Mouse (Mus musculus): ENCODE measurements around the gene Plekhs1. TPM values are rescaled to one million over a fixed set of nuclear protein-coding genes. Genes with fewer than 3 reads are reported as not detected.

Gene Plekhs1
- polyA plus RNA-seq, 1 experiment from 2014 or later = not detected

- Histone ChIP-seq H3K4me2 (ENCODE audit: low read depth, severe bottlenecking) (no peak overlapping the region), H3K36me3 (ENCODE audit: control insufficient read depth, insufficient read depth, low read length) (no peaks in the 10 kb centered on the region), H3K4me3 (ENCODE audit: low read depth, low read length) (no peak overlapping the region), H3K9me3 (ENCODE audit: control insufficient read depth, low read length) (no peaks in the 10 kb centered on the region), H3K9ac (ENCODE audit: low read length) (no peak overlapping the region), H3K27ac (replicated peaks; ENCODE audit: low read depth, low read length) (no peak overlapping the region), H3K4me1 (ENCODE audit: control insufficient read depth, insufficient read depth, low read length) (peaks cover 3% of the 10 kb centered on the region; the same call in 1 of the 2 replicates), H3K27me3 (ENCODE audit: control insufficient read depth, insufficient read depth, low read length) (no peaks in the 10 kb centered on the region)
- DNase-seq (ENCODE audit: low spot score) (no peak), ATAC-seq (ENCODE audit: insufficient number of reproducible peaks, low FRiP score, low TSS enrichment, low read depth) (no peak)
- 69% methylated on average over 2 of the region's 2 CpGs for WGBS
Measured at GRCm38 (mm10) chr19:56460241-56460640, 1.2 kb upstream of the Plekhs1 start.

GRCm38 (mm10) chr19:56462786-56463185 lies 1.3 kb downstream of the Plekhs1 start:
- H3K9ac ChIP-seq (ENCODE audit: low read length) = no peak overlapping the region
- no peaks in the 10 kb centered on the region for H3K9me3 ChIP-seq (ENCODE audit: control insufficient read depth, low read length)
- WGBS = 82% methylated on average over 4 of the region's 4 CpGs
- H3K27me3 ChIP-seq (ENCODE audit: control insufficient read depth, insufficient read depth, low read length) = no peaks in the 10 kb centered on the region
- no peak overlapping the region for H3K4me3 ChIP-seq (ENCODE audit: low read depth, low read length)
- no peak for ATAC-seq (ENCODE audit: insufficient number of reproducible peaks, low FRiP score, low TSS enrichment, low read depth)
- H3K27ac ChIP-seq (replicated peaks; ENCODE audit: low read depth, low read length) = no peak overlapping the region
- no peak for DNase-seq (ENCODE audit: low spot score)
- peaks cover 3% of the 10 kb centered on the region; the same call in 1 of the 2 replicates for H3K4me1 ChIP-seq (ENCODE audit: control insufficient read depth, insufficient read depth, low read length)
- no peaks in the 10 kb centered on the region for H3K36me3 ChIP-seq (ENCODE audit: control insufficient read depth, insufficient read depth, low read length)
- no peak overlapping the region for H3K4me2 ChIP-seq (ENCODE audit: low read depth, severe bottlenecking)

- no peaks in the 10 kb centered on the region for H3K9me3 ChIP-seq (ENCODE audit: control insufficient read depth, low read length)
- no peaks in the 10 kb centered on the region for H3K27me3 ChIP-seq (ENCODE audit: control insufficient read depth, insufficient read depth, low read length)
- no peak overlapping the region for H3K4me2 ChIP-seq (ENCODE audit: low read depth, severe bottlenecking)
- no peak for DNase-seq (ENCODE audit: low spot score)
- WGBS = 84% methylated on average over 8 of the region's 8 CpGs
- H3K9ac ChIP-seq (ENCODE audit: low read length) = no peak overlapping the region
- H3K4me1 ChIP-seq (ENCODE audit: control insufficient read depth, insufficient read depth, low read length) = peaks cover under 1% of the 10 kb centered on the region; the same call in 1 of the 2 replicates
- H3K27ac ChIP-seq (replicated peaks; ENCODE audit: low read depth, low read length) = no peak overlapping the region
- ATAC-seq (ENCODE audit: insufficient number of reproducible peaks, low FRiP score, low TSS enrichment, low read depth) = no peak
- H3K36me3 ChIP-seq (ENCODE audit: control insufficient read depth, insufficient read depth, low read length) = no peaks in the 10 kb centered on the region
- no peak overlapping the region for H3K4me3 ChIP-seq (ENCODE audit: low read depth, low read length)
Measured at GRCm38 (mm10) chr19:56466486-56466885, 5.0 kb downstream of the Plekhs1 start.

GRCm38 (mm10) chr19:56470286-56471020 lies 9.0 kb downstream of the Plekhs1 start:
- DNase-seq (ENCODE audit: low spot score) = no peak
- Histone ChIP-seq H3K27me3 (ENCODE audit: control insufficient read depth, insufficient read depth, low read length) (no peaks in the 10 kb centered on the region), H3K27ac (replicated peaks; ENCODE audit: low read depth, low read length) (no peak overlapping the region), H3K36me3 (ENCODE audit: control insufficient read depth, insufficient read depth, low read length) (no peaks in the 10 kb centered on the region), H3K9ac (ENCODE audit: low read length) (no peak overlapping the region), H3K4me2 (ENCODE audit: low read depth, severe bottlenecking) (no peak overlapping the region), H3K4me1 (ENCODE audit: control insufficient read depth, insufficient read depth, low read length) (0 out of 2 replicates have a peak, but pooled peaks cover 2% of the 10 kb centered on the region), H3K9me3 (ENCODE audit: control insufficient read depth, low read length) (no peaks in the 10 kb centered on the region), H3K4me3 (ENCODE audit: low read depth, low read length) (no peak overlapping the region)
- WGBS = 92% methylated on average over 14 of the region's 14 CpGs
- ATAC-seq (ENCODE audit: insufficient number of reproducible peaks, low FRiP score, low TSS enrichment, low read depth) = no peak

GRCm38 (mm10) chr19:56471934-56472333 lies 10.5 kb downstream of the Plekhs1 start:
- 79% methylated on average over 10 of the region's 10 CpGs for WGBS
- H3K9me3 ChIP-seq (ENCODE audit: control insufficient read depth, low read length) = no peaks in the 10 kb centered on the region
- H3K27me3 ChIP-seq (ENCODE audit: control insufficient read depth, insufficient read depth, low read length) = no peaks in the 10 kb centered on the region
- no peak overlapping the region for H3K4me3 ChIP-seq (ENCODE audit: low read depth, low read length)
- no peak for DNase-seq (ENCODE audit: low spot score)
- no peak overlapping the region for H3K27ac ChIP-seq (replicated peaks; ENCODE audit: low read depth, low read length)
- H3K36me3 ChIP-seq (ENCODE audit: control insufficient read depth, insufficient read depth, low read length) = no peaks in the 10 kb centered on the region
- no peak overlapping the region for H3K9ac ChIP-seq (ENCODE audit: low read length)
- 0 out of 2 replicates have a peak, but pooled peaks cover 2% of the 10 kb centered on the region for H3K4me1 ChIP-seq (ENCODE audit: control insufficient read depth, insufficient read depth, low read length)
- no peak for ATAC-seq (ENCODE audit: insufficient number of reproducible peaks, low FRiP score, low TSS enrichment, low read depth)
- no peak overlapping the region for H3K4me2 ChIP-seq (ENCODE audit: low read depth, severe bottlenecking)

- Histone ChIP-seq H3K27me3 (ENCODE audit: control insufficient read depth, insufficient read depth, low read length) (no peaks in the 10 kb centered on the region), H3K27ac (replicated peaks; ENCODE audit: low read depth, low read length) (no peak overlapping the region), H3K4me1 (ENCODE audit: control insufficient read depth, insufficient read depth, low read length) (0 out of 2 replicates have a peak, but pooled peaks cover 2% of the 10 kb centered on the region), H3K36me3 (ENCODE audit: control insufficient read depth, insufficient read depth, low read length) (no peaks in the 10 kb centered on the region), H3K9ac (ENCODE audit: low read length) (no peak overlapping the region), H3K4me2 (ENCODE audit: low read depth, severe bottlenecking) (no peak overlapping the region), H3K4me3 (ENCODE audit: low read depth, low read length) (no peak overlapping the region), H3K9me3 (ENCODE audit: control insufficient read depth, low read length) (no peaks in the 10 kb centered on the region)
- 61% methylated on average over 19 of the region's 19 CpGs for WGBS
- ATAC-seq (ENCODE audit: insufficient number of reproducible peaks, low FRiP score, low TSS enrichment, low read depth) (no peak), DNase-seq (ENCODE audit: low spot score) (peak; percentile 41)
Measured at GRCm38 (mm10) chr19:56474869-56475550, 13.6 kb downstream of the Plekhs1 start.

GRCm38 (mm10) chr19:56476546-56476945 lies 15.1 kb downstream of the Plekhs1 start:
- H3K27ac ChIP-seq (replicated peaks; ENCODE audit: low read depth, low read length) = no peak overlapping the region
- ATAC-seq (ENCODE audit: insufficient number of reproducible peaks, low FRiP score, low TSS enrichment, low read depth) = no peak
- 0 out of 2 replicates have a peak, but pooled peaks cover 2% of the 10 kb centered on the region for H3K4me1 ChIP-seq (ENCODE audit: control insufficient read depth, insufficient read depth, low read length)

GRCm38 (mm10) chr19:56477253-56477652 lies 15.8 kb downstream of the Plekhs1 start:
- Histone ChIP-seq H3K9me3 (ENCODE audit: control insufficient read depth, low read length) (no peaks in the 10 kb centered on the region), H3K4me1 (ENCODE audit: control insufficient read depth, insufficient read depth, low read length) (0 out of 2 replicates have a peak, but pooled peaks cover 2% of the 10 kb centered on the region), H3K9ac (ENCODE audit: low read length) (no peak overlapping the region), H3K4me2 (ENCODE audit: low read depth, severe bottlenecking) (no peak overlapping the region), H3K4me3 (ENCODE audit: low read depth, low read length) (no peak overlapping the region), H3K36me3 (ENCODE audit: control insufficient read depth, insufficient read depth, low read length) (no peaks in the 10 kb centered on the region), H3K27me3 (ENCODE audit: control insufficient read depth, insufficient read depth, low read length) (no peaks in the 10 kb centered on the region), H3K27ac (replicated peaks; ENCODE audit: low read depth, low read length) (no peak overlapping the region)
- WGBS = 83% methylated on average over 5 of the region's 5 CpGs
- no peak for ATAC-seq (ENCODE audit: insufficient number of reproducible peaks, low FRiP score, low TSS enrichment, low read depth)
- no peak for DNase-seq (ENCODE audit: low spot score)

More at GRCm38 (mm10) chr19:56476546-56476945, 15.1 kb downstream of the Plekhs1 start:
- Histone ChIP-seq H3K9ac (ENCODE audit: low read length) (no peak overlapping the region), H3K9me3 (ENCODE audit: control insufficient read depth, low read length) (no peaks in the 10 kb centered on the region), H3K4me2 (ENCODE audit: low read depth, severe bottlenecking) (no peak overlapping the region), H3K4me3 (ENCODE audit: low read depth, low read length) (no peak overlapping the region), H3K27me3 (ENCODE audit: control insufficient read depth, insufficient read depth, low read length) (no peaks in the 10 kb centered on the region), H3K36me3 (ENCODE audit: control insufficient read depth, insufficient read depth, low read length) (no peaks in the 10 kb centered on the region)
- 24% methylated on average over 2 of the region's 2 CpGs for WGBS
- no peak for DNase-seq (ENCODE audit: low spot score)
